Mouse (Mus musculus) limb, embryonic 12.5 days (tissue): ENCODE data around the gene Zgpat. TPM values are rescaled to one million over a fixed set of nuclear protein-coding genes. Genes with fewer than 3 reads are reported as not detected.

Experiments
- ATAC-seq: fragments of 200-750 bp; cut with Nextera tagmentation; 2 replicates; pipeline ENCODE4 v1.8.0; 2017; ENCODE audit warnings: low read depth, moderate TSS enrichment; ENCODE audit not compliant: insufficient number of reproducible peaks, insufficient read depth, low FRiP score, low TSS enrichment
- H3K27ac ChIP-seq: fragments of 300-500 bp; sonication (generic); 2 replicates; pipeline ENCODE4 v1.5.1; 2016; ENCODE audit warnings: mild to moderate bottlenecking, moderate library complexity
- H3K27me3 ChIP-seq: fragments of 300-500 bp; sonication (generic); 2 replicates; pipeline ENCODE4 v1.6.1; 2016; ENCODE audit warnings: mild to moderate bottlenecking, moderate library complexity
- H3K36me3 ChIP-seq: fragments of 300-500 bp; sonication (generic); 2 replicates; pipeline ENCODE4 v1.6.1; 2016; ENCODE audit warnings: mild to moderate bottlenecking, moderate library complexity
- H3K4me1 ChIP-seq: fragments of 300-500 bp; sonication (generic); replicated peaks from 2 replicates; pipeline ENCODE4 v1.6.1; 2016
- H3K4me2 ChIP-seq: fragments of 300-500 bp; sonication (generic); 2 replicates; pipeline ENCODE4 v1.6.1; 2016; ENCODE audit warnings: mild to moderate bottlenecking, moderate library complexity
- H3K4me3 ChIP-seq: fragments of 300-500 bp; sonication (generic); replicated peaks from 2 replicates; pipeline ENCODE4 v1.5.1; 2016; ENCODE audit warnings: mild to moderate bottlenecking
- H3K9ac ChIP-seq: fragments of 300-500 bp; sonication (generic); replicated peaks from 2 replicates; pipeline ENCODE4 v1.6.1; 2016; ENCODE audit warnings: mild to moderate bottlenecking, moderate library complexity
- H3K9me3 ChIP-seq: fragments of 300-500 bp; sonication (generic); 2 replicates; pipeline ENCODE4 v1.6.1; 2016; ENCODE audit warnings: mild to moderate bottlenecking, moderate library complexity
- WGBS: fragments of 180-500 bp; shearing (Covaris S2); methylation state at CpG from one replicate; pipeline ENCODE4 v1.1.7; 2016; 5-methylcytosine and 5-hydroxymethylcytosine counted together
- polyA plus RNA-seq: library from polyadenylated mRNA; unstranded; fragments of >200 nt; fragmentation: Nextera tagmentation; extraction: Ambion mirVana; gene quantifications from 2 replicates; pipeline ENCODE4 v1.2.1, GENCODE M21; 2016

The Zgpat gene
- polyA plus RNA-seq, 1 experiment from 2014 or later = 54.9 TPM

GRCm38 (mm10) chr2:181385885-181386284 is 21.2 kb downstream of the Zgpat start:
- no peak overlapping the region for H3K27ac ChIP-seq
- ATAC-seq = no peak
- 88% methylated on average over 3 of the region's 3 CpGs for WGBS
- no peak overlapping the region for H3K9ac ChIP-seq
- H3K4me1 ChIP-seq = no peaks in the 10 kb centered on the region
- no peaks in the 10 kb centered on the region for H3K27me3 ChIP-seq
- H3K4me3 ChIP-seq = no peak overlapping the region
- H3K4me2 ChIP-seq = no peak overlapping the region
- no peaks in the 10 kb centered on the region for H3K9me3 ChIP-seq
- H3K36me3 ChIP-seq = peaks cover 71% of the 10 kb centered on the region

- ATAC-seq = no peak
- no peaks in the 10 kb centered on the region for H3K9me3 ChIP-seq
- H3K36me3 ChIP-seq = peaks cover 71% of the 10 kb centered on the region
- 77% methylated on average over 3 of the region's 4 CpGs for WGBS
- H3K4me1 ChIP-seq = no peaks in the 10 kb centered on the region
- H3K4me3 ChIP-seq = no peak overlapping the region
- no peak overlapping the region for H3K4me2 ChIP-seq
- H3K27ac ChIP-seq = no peak overlapping the region
- H3K27me3 ChIP-seq = no peaks in the 10 kb centered on the region
- no peak overlapping the region for H3K9ac ChIP-seq
Observed at GRCm38 (mm10) chr2:181386663-181387210, 22.0 kb downstream of the Zgpat start.

GRCm38 (mm10) chr2:181390136-181390870 is 25.6 kb downstream of the Zgpat start:
- no peaks in the 10 kb centered on the region for H3K27me3 ChIP-seq
- no peaks in the 10 kb centered on the region for H3K4me1 ChIP-seq
- no peak overlapping the region for H3K9ac ChIP-seq
- H3K4me3 ChIP-seq = no peak overlapping the region
- H3K27ac ChIP-seq = no peak overlapping the region
- 77% methylated on average over 4 of the region's 4 CpGs for WGBS
- no peak for ATAC-seq
- H3K36me3 ChIP-seq = peaks cover 36% of the 10 kb centered on the region
- no peaks in the 10 kb centered on the region for H3K9me3 ChIP-seq
- H3K4me2 ChIP-seq = no peak overlapping the region

GRCm38 (mm10) chr2:181391022-181391421 is 26.3 kb downstream of the Zgpat start:
- H3K9me3 ChIP-seq = no peaks in the 10 kb centered on the region
- no peak overlapping the region for H3K9ac ChIP-seq
- H3K4me3 ChIP-seq = no peak overlapping the region
- ATAC-seq = peak; percentile 19; the same call in 1 of the 2 replicates
- no peak overlapping the region for H3K27ac ChIP-seq
- H3K4me1 ChIP-seq = no peaks in the 10 kb centered on the region
- H3K4me2 ChIP-seq = no peak overlapping the region
- H3K27me3 ChIP-seq = no peaks in the 10 kb centered on the region
- H3K36me3 ChIP-seq = peaks cover 29% of the 10 kb centered on the region
- WGBS = 88% methylated on average over 15 of the region's 15 CpGs

- Histone ChIP-seq H3K4me1 (no peaks in the 10 kb centered on the region), H3K36me3 (peaks cover 24% of the 10 kb centered on the region), H3K4me2 (no peak overlapping the region), H3K9me3 (no peaks in the 10 kb centered on the region), H3K27ac (no peak overlapping the region), H3K9ac (no peak overlapping the region), H3K4me3 (no peak overlapping the region), H3K27me3 (no peaks in the 10 kb centered on the region)
- ATAC-seq = no peak
- WGBS = 75% methylated on average over 2 of the region's 2 CpGs
Observed at GRCm38 (mm10) chr2:181391541-181391940, 26.8 kb downstream of the Zgpat start.

GRCm38 (mm10) chr2:181392600-181393213 is 28.0 kb downstream of the Zgpat start:
- no peak overlapping the region for H3K4me3 ChIP-seq
- WGBS = 38% methylated on average over 4 of the region's 4 CpGs
- peaks cover 12% of the 10 kb centered on the region for H3K36me3 ChIP-seq
- H3K4me1 ChIP-seq = no peaks in the 10 kb centered on the region
- H3K4me2 ChIP-seq = no peak overlapping the region
- ATAC-seq = no peak
- no peak overlapping the region for H3K9ac ChIP-seq
- no peaks in the 10 kb centered on the region for H3K27me3 ChIP-seq
- no peak overlapping the region for H3K27ac ChIP-seq
- H3K9me3 ChIP-seq = no peaks in the 10 kb centered on the region

- WGBS = 90% methylated on average over 3 of the region's 3 CpGs
- Histone ChIP-seq H3K27ac (no peak overlapping the region), H3K4me2 (no peak overlapping the region), H3K27me3 (no peaks in the 10 kb centered on the region), H3K36me3 (peaks cover 12% of the 10 kb centered on the region), H3K4me3 (no peak overlapping the region), H3K9ac (no peak overlapping the region), H3K9me3 (no peaks in the 10 kb centered on the region), H3K4me1 (no peaks in the 10 kb centered on the region)
- ATAC-seq = no peak
Observed at GRCm38 (mm10) chr2:181394086-181394485, 29.4 kb downstream of the Zgpat start.

GRCm38 (mm10) chr2:181397207-181397761 is 32.6 kb downstream of the Zgpat start:
- Histone ChIP-seq H3K9me3 (no peaks in the 10 kb centered on the region), H3K4me2 (no peak overlapping the region), H3K27ac (no peak overlapping the region), H3K4me1 (no peaks in the 10 kb centered on the region), H3K4me3 (no peak overlapping the region), H3K36me3 (no peaks in the 10 kb centered on the region; the same call in 1 of the 2 replicates), H3K9ac (no peak overlapping the region), H3K27me3 (no peaks in the 10 kb centered on the region)
- WGBS = 85% methylated on average over 5 of the region's 5 CpGs
- ATAC-seq = no peak

- WGBS = 25% methylated on average over 1 of the region's 1 CpGs
- no peak overlapping the region for H3K27ac ChIP-seq
- no peak overlapping the region for H3K4me3 ChIP-seq
- no peaks in the 10 kb centered on the region for H3K4me1 ChIP-seq
- no peaks in the 10 kb centered on the region for H3K27me3 ChIP-seq
- H3K36me3 ChIP-seq = 0 out of 2 replicates have a peak, but pooled peaks cover 5% of the 10 kb centered on the region
- H3K9ac ChIP-seq = no peak overlapping the region
- no peaks in the 10 kb centered on the region for H3K9me3 ChIP-seq
- no peak for ATAC-seq
- H3K4me2 ChIP-seq = no peak overlapping the region
Observed at GRCm38 (mm10) chr2:181401497-181401896, 36.8 kb downstream of the Zgpat start.

GRCm38 (mm10) chr2:181403722-181404121 is 39.0 kb downstream of the Zgpat start:
- no peak overlapping the region for H3K4me2 ChIP-seq

GRCm38 (mm10) chr2:181409643-181410042 is 44.9 kb downstream of the Zgpat start:
- 81% methylated on average over 7 of the region's 7 CpGs for WGBS
- Histone ChIP-seq H3K27ac (no peak overlapping the region), H3K9me3 (no peaks in the 10 kb centered on the region), H3K9ac (no peak overlapping the region), H3K4me3 (no peak overlapping the region), H3K4me1 (no peaks in the 10 kb centered on the region), H3K27me3 (no peaks in the 10 kb centered on the region), H3K36me3 (0 out of 2 replicates have a peak, but pooled peaks cover under 1% of the 10 kb centered on the region), H3K4me2 (no peak overlapping the region)
- no peak for ATAC-seq

More at GRCm38 (mm10) chr2:181403722-181404121, 39.0 kb downstream of the Zgpat start:
- H3K4me1 ChIP-seq = no peaks in the 10 kb centered on the region
- no peak overlapping the region for H3K4me3 ChIP-seq
- ATAC-seq = no peak
- no peak overlapping the region for H3K27ac ChIP-seq
- WGBS = 89% methylated on average over 3 of the region's 3 CpGs
- no peak overlapping the region for H3K9ac ChIP-seq
- H3K9me3 ChIP-seq = no peaks in the 10 kb centered on the region
- no peaks in the 10 kb centered on the region for H3K27me3 ChIP-seq
- H3K36me3 ChIP-seq = 0 out of 2 replicates have a peak, but pooled peaks cover 5% of the 10 kb centered on the region
